Mouse (Mus musculus) T-helper 1 cell (primary cell): Measurements from ENCODE around the gene Pprc1.

Experiments
- in situ Hi-C: fragments of 300-600 bp; cut with MboI, MseI; formaldehyde crosslinking; loops from one replicate; pipeline ENCODE4 v1.15.1; 2025; ENCODE audit warnings: high pct_unique_total_duplicates

Pprc1 gene

DNA sequence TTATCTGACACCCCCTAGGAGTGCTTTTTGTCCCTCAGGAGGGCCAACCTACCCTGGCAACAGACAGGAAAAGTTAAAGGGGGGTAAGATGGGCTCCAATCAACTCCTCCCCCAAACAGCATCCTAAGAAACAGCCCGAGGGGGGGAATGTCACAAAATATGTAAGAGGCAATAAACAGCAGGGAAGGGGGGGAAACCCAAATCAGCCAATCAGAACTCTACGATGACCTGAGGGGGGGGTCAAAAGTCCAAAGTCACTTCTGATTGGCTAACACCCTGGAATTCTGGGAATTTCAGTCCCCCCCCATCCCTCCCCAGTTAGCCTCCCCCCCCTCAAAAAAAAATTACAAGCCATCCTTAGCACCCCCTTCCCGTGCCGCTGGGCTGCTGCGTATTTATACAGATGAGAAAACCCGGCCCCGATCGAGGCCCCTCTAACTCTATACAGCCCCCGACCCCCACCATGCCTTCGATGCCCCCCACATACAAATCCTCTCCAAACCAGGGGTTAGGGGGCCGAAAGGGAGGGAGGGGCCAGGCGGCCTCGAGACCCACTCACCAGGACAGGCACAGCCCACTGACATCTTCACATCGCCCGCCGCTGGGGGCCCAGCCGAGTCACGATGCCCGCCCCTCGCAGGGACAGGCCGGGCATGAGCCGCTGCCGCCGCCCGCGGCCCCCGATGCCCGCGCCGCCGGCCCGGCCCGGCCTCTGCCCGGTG is at the start of gene Pprc1:
TSS of gene Pprc1 (plus strand) at position 616 of the 722 bp plus-strand sequence.
- in situ Hi-C loops: loop anchor here (10.0 kb wide), 1 partner anchor 1410 kb away; no protein-coding TSS in a partner anchor

DNA sequence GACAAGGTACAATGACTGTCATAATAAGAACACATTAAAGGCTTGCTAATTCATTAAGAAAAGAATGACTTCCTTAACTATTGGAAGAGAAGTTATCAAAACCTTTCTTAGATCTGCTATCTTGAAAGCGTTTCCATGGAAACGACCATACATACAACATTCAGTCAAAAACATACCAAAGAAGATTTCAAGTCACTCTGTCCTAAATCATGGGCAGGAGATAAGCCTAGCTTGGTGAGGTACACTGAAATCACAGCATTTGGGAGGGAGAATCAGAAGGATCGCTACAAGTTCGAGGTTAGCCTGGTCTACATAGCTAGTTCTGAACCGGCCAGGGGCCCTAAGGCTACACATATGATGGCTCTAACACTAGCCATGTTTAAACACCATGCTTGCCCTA is 47.3 kb upstream of the Pprc1 start:
- in situ Hi-C loops: no loop called here

DNA sequence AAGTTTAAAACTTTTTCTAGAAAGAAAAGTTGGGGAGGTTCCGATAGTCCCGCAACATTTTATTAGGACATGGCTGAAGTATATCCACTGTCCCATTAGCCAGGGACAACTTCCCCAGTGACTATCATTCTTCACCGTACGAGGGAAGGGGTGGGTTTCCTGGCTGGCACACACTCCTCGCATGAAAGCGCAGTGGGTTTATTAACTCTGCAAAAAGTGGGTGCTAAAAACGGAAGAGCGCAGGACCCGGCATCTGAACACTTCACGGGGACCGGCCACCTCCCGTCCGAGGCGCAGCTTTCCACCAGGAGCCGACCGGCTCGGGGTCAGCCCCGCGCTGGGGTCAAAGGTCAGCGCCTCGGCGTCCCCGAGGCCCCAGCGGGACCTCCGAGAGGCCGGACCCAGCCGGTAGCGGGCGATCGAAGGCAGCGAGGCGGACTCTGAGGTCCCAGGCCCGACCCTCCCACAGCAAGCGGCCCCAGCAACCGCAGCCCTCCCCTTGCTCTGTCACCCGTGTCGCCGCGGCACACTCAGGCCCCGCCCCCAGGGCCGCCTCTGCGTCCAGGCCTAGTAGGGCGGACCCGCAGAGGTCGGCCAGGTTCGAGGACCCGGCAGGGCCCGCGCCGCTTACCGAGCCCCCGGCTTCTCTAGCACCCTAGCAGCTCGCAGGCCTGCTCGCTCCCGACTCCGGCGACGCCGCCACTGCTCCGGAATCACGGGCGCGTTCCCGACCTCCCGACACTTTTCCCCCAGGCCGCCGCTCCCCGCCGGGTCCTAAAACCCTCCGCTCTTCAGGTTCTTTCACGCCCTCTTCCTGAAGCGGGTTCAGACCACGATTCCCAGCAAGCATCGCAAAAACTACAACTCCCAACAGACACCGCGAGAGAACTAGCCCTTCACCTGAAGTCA is 46.6 kb upstream of the Pprc1 start, which contains the start of gene Armh3:
TSS of gene Armh3 (minus strand) at position 704 of the 909 bp plus-strand sequence.
- in situ Hi-C loops: no loop called here

DNA sequence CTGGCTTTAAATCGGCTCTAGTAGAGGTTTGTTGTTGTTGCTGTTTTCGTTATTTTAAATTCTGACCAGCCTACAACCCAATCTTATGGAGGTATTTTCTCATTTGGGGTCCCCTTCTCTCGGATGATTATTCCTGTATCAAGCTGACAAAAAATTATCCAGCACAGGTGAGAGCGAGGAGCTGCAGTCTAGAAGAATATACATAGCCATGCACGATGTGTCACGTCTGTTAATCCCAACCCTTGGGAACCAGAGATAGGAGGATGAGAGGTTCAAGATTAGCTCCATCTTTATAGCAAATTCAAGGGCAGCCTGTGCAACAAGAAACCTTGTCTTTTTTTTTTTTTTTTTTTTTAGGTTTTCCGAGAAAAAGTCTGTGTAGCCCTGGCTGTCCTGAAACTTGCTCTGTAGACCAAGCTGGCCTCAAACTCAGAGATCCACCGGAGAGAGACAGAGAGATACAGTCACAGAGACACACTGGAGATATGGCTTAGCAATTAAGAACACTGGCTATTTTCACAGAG is 45.9 kb upstream of the Pprc1 start:
- in situ Hi-C loops: no loop called here

DNA sequence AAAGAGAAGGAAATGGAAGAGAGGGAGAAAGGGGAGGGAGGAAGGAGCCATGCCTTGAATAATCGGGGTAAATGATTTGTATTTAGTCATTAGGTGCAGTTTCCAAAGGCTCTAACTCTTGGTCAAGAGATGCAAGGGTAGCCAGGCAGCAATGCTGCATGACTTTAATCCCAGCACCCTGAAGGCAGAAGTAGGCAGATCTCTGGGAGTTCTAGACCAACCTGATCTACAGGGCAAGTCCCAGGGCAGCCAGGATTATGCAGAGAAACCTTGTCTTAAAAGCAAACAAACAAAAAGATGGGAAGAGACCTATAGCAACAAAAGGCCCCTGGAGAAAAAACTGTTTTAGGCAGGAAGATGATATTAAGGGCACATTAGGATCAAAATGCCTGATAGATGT is 45.3 kb upstream of the Pprc1 start:
- in situ Hi-C loops: no loop called here

DNA sequence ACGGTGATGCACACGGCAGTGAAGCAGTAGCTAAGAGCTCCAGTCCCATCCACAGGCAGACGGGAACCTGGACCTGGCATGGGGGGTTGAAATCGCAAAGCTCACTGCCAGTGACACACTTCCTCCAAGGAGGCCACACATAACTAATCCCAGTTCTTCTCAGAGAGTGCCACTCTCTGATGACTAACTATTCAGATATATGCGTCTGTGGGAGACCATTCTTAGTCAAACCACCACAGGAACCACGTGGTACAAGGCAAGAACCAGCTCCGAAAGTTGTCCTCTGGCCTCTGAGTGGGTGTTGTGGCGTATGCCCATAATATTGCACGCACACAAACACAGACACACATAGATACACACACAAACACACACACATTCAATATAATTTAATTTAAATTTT is 42.4 kb upstream of the Pprc1 start:
- in situ Hi-C loops: loop anchor here (10.0 kb wide), 1 partner anchor 207 kb away; no protein-coding TSS in a partner anchor

DNA sequence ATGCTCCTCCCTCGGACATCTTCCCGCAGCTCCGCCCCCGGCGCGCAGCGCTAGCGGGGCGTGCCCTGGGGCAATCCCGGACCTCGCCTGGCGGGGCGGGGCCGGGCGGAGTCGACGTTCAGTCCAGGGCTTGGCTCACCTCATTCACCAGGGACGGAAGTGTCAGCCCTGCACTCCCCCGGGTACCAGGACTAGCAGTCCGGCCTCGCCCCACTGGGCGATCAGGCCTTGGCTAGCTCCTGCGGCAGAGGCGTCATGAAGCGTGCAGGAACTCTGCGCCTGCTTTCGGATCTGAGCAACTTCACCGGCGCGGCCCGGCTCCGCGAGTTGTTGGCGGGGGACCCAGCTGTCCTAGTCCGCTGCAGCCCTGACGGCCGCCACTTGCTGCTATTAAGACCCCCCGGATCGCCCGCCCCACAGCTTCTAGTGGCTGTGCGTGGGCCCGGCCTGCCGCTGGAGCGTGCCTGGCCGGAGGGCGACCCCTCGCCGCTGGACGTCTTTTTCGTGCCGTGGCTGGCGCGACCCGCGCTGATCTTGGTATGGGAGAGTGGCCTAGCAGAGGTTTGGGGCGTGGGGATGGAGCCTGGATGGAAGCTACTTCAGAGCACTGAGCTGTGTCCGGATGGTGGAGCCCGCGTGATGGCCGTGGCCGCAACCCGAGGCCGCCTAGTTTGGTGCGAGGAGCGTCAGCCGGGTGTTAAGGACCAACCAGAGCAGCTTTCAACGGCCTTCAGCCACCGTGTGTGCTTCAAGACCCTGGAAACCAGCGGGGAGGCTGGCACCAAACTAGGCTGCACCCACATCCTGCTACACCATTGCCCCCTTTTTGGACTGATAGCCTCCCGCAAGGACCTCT is 41.1 kb upstream of the Pprc1 start, which contains the start of gene Hps6:
TSS of gene Hps6 (plus strand) at position 138 of the 856 bp plus-strand sequence.
- in situ Hi-C loops: loop anchor here (10.0 kb wide), 1 partner anchor 209 kb away; no protein-coding TSS in a partner anchor

DNA sequence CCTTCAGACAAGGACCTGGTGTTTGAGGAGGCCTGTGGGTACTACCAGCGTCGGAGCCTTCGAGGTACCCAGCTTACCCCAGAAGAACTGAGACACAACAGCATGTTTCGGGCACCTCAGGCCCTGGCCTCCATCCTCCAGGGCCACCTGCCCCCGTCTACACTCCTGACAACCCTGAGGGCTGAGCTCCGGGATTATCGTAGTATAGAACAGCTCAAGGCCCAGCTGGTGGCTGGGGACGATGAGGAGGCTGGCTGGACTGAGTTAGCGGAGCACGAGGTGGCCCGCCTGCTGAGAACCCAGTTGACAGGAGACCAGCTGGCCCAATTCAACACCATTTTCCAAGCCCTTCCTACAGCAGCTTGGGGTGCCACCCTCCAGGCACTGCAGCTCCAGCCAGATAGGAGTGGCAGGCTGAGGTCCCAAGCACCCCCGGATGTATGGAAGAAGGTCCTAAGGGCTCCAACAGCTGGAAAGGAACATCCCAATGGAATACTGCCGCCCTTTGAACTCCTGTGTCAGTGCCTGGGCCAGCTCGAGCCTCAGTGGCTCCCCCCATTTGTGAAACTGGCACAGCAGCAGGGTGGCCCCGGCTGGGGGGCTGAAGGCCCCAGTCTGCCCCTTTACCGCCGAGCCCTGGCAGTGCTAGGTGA is 39.7 kb upstream of the Pprc1 start:
- in situ Hi-C loops: loop anchor here (10.0 kb wide), 1 partner anchor 210 kb away; no protein-coding TSS in a partner anchor

DNA sequence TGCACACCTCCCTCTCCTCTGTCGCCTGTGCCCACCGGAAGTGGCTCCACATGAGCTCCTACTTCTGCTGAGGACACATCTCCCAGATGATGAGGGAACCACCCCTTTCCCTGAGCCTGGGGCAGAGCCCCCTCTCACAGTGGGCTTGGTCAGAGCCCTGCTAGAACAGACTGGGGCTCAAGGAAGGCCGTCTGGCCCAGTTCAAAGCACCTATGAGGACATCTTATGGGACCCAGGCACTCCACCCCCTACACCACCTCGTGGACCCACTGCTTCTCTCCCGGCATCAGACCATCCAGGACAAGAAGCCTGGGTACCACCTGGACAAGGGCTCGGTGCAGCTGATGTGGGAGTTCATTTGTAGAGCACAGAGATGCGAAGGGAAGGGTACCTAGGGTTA is 39.0 kb upstream of the Pprc1 start:
- in situ Hi-C loops: loop anchor here (10.0 kb wide), 1 partner anchor 211 kb away; no protein-coding TSS in a partner anchor

DNA sequence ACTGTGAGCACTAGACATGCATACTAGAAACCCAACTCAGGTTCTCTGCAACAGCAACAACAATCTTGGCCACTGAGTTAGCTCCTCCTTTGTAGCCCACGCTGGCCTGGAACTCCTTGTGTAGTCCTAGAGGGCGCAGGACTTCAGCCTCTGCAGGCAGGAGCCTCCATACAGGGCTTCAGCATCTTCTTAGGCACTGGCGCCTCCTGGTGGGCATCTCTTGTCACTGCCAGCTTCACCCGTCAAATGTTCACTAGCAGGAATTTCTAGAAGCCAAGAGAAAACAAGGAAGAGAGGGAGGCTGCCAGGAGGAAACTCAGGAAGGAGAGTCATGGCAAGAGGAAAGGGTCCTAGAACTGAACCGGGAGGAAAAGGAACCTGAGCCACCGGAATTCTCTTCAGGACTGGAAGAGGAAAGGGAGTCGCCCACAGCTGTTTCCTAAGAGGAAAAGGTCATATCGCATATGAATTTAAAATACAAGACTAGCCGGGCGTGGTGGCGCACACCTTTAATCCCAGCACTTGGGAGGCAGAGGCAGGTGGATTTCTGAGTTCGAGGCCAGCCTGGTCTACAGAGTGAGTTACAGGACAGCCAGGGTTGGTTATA is 30.0 kb upstream of the Pprc1 start:
- in situ Hi-C loops: loop anchor here (5.0 kb wide), 1 partner anchor 87 kb away; no protein-coding TSS in a partner anchor

DNA sequence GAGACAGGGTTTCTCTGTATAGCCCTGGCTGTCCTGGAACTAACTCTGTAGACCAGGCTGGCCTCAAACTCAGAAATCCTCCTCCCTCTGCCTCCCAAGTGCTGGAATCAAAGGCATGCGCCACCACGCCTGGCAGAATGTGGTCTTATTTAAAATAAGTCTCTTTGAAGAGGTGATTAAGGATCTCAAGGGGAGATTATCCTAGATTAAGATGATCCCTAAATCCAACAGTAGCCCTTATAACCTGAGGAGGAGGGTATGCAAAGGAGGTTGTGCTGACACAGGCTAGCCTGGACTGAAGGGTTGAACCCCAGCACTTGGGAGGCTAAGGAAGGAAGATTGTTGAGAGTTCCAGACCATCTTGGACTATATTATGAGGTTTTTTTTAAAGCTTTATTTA is 28.7 kb upstream of the Pprc1 start:
- in situ Hi-C loops: loop anchor here (5.0 kb wide), 1 partner anchor 89 kb away; no protein-coding TSS in a partner anchor

DNA sequence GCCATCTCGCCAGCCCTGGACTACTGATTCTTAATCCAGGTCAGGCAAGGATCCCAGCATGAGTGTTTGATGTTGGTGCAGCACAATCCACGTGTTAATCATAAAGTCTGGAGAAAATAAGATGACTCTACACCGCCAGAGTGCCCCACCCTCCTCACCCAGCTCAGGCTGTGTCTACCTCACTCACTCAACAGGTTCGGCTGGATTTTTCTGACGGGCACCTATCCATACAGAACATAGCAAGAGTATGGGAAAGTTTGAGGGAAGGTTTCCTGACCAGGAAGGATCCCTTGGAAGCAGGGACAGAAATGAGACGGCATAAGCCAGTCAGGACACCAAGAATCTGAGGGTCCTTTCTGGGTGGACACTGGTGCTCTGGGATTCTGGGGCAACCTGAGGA is 19.7 kb upstream of the Pprc1 start:
- in situ Hi-C loops: loop anchor here (5.0 kb wide), 1 partner anchor 78 kb away; no protein-coding TSS in a partner anchor

DNA sequence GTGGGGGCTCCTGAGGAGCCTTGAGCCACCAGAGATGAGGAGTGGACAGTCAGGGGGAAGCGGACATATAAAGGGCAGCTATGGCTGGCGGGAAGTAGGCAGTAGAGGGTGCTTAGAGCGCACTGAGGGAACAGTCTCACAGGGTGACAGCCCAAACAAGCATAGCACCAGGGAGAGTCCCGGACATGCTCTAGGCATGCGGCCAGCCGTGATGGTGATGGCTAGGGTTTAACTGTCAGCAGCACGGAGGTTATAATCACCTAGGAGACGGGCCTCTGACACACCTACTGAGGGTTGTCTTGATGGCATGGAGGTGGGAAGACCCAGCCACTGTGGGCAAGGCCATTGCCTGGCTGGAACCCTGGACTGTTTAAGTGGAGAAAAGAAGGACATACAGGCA is 18.1 kb upstream of the Pprc1 start:
- in situ Hi-C loops: loop anchor here (5.0 kb wide), 1 partner anchor 79 kb away; no protein-coding TSS in a partner anchor

DNA sequence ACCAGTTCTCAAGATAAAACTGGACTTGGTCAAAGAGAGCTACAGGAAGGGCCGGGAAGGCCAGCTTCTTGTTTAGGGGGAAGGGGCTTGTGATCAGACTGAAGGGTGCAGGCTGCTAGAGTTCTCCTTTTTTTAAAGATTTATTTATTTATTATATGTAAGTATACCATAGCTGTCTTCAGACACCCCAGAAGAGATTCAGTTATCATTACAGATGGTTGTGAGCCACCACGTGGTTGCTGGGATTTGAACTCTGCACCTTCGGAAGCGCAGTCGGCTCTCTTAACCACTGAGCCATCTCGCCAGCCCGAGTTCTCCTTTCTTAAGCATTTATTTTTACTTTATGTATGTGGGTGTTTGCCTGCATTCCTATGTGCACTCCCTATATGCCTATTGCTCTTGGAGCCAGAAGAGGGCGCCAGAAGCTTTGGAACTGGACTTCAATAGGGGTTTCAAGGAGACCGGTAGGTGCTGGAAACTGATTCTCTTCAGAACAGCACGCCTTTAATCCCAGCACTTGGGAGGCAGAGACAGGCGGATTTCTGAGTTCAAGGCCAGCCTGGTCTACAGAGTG is 15.9 kb upstream of the Pprc1 start:
- in situ Hi-C loops: loop anchor here (5.0 kb wide), 1 partner anchor 82 kb away; no protein-coding TSS in a partner anchor

DNA sequence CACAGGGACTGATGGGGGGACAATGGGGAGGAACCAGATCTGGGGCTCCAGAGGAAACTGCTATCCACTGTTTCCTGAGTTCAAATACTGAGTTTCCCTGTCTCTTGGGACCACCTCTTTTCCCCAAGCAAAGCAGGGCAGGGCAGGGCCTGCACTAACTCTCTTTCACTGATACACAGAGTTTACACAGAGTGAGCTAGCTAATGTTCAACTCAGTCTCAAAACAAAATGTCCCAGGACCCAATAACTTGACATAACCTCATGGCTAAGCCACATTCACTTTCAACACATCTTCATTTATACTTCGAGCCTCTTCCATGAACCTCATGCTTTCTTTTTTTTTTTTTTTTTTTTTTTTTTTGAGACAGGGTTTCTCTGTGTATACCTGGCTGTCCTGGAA is 15.0 kb upstream of the Pprc1 start:
- in situ Hi-C loops: loop anchor here (5.0 kb wide), 1 partner anchor 82 kb away; no protein-coding TSS in a partner anchor

DNA sequence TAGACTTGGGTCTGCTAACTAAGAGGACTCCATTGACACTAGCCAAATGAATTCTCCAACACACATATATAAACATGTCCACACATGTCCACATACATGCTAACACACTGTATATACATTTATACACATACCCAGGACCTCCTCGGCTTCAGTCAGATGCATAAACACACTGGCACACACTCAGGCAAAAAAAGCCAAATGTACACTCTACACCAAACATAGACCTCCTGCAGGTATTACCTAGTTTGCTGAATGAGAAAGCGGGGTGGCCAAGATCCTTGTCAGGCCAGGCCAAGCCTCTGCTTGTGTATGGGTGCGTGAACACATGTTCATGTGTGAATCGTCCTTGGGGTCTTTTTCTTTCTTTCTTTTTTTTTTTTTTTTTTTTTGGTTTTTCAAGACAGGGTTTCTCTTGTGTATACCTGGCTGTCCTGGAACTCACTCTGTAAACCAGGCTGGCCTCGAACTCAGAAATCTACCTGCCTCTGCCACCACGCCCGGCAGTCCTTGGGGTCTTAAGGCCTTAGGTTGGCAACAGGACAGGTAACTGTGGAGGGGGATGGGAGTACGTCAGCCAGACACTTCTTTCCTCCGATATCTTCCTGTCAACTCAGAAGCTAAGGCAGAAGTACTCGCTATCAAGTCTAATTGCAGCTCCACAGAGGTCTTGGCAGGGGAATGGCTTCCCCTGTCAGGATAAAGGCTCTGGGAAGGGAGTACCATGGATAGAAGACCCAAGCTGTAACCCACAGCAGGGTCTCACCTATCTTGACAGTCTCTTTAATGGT is 14.3 kb upstream of the Pprc1 start:
- in situ Hi-C loops: no loop called here

DNA sequence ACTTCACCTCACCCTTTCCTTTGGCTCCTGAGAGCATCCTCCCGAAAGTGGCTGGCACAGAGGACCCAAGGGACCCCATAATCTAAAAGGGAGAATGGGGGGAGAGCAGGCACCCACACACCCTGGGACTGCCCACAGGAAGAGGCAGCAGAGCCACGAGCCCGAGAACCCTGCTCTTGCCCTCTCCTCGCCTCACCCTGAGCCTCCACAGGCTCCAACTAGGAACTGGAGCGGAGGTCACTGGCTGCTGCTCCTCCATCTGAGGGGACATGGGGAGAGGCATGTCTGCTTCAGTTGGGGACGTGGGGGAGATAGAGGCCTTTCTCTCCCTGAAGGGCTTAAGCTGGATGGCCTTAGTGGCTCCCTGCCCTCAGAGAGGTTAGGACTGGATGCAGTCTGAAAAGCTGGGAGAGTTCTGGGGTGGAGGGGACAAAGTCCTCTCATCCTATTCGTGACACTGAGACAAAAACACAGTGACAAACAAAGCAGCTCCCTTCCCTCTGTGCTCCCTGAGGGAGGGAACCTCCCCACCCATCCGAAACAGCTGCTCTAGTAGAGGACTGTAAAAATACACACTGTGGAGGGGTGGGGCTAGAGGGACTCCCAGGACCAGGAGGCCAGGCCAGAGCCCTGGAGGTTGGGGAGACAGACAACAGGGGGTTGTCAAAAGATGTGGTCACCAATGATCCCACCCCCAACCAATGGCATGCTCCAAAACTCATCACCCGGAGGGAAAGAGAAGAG is 12.8 kb upstream of the Pprc1 start:
- in situ Hi-C loops: no loop called here
